Mouse (Mus musculus) bone marrow, adult 2 months (tissue): ENCODE data around the gene Cdc14a. TPM values are rescaled to one million over a fixed set of nuclear protein-coding genes. Genes with fewer than 3 reads are reported as not detected.

Experiments used
- H3K27ac ChIP-seq: fragments of 200-500 bp; 2 replicates; pipeline ENCODE4 v1.5.1; 2012; ENCODE audit warnings: low read depth, mild to moderate bottlenecking, control low read depth, inconsistent platforms, low read length; ENCODE audit not compliant: control insufficient read depth, poor library complexity, insufficient read depth
- H3K4me1 ChIP-seq: fragments of 200-500 bp; 2 replicates; pipeline ENCODE4 v1.6.1; 2011; ENCODE audit warnings: low read length; ENCODE audit not compliant: control insufficient read depth, insufficient read depth
- H3K4me3 ChIP-seq: fragments of 200-500 bp; replicated peaks from 2 replicates; pipeline ENCODE3; 2011; ENCODE audit warnings: mild to moderate bottlenecking, low read depth, low read length, control low read depth; ENCODE audit not compliant: control insufficient read depth
- CTCF ChIP-seq: fragments of 200-500 bp; IDR thresholded peaks from 2 replicates; pipeline ENCODE4 v1.5.1; 2011; ENCODE audit warnings: low read length, control low read depth; ENCODE audit not compliant: control insufficient read depth, insufficient read depth
- POLR2A ChIP-seq: fragments of 200-500 bp; IDR thresholded peaks from 2 replicates; pipeline ENCODE4 v1.6.1; 2011; ENCODE audit warnings: low read depth, mild to moderate bottlenecking, control low read depth, low read length, borderline replicate concordance; ENCODE audit not compliant: control insufficient read depth
- WGBS: fragments of 180-500 bp; shearing (Covaris S2); methylation state at CpG from one replicate; pipeline ENCODE4 v1.1.7; 2018; 5-methylcytosine and 5-hydroxymethylcytosine counted together
- polyA plus RNA-seq: library from polyadenylated mRNA; stranded (reverse); fragments of >200 nt; gene quantifications from 2 replicates; pipeline ENCODE4 v1.2.4, GENCODE M21; 2011; ENCODE audit warnings: low replicate concordance; ENCODE audit not compliant: missing spikeins, insufficient read depth, insufficient read length

Gene Cdc14a
- polyA plus RNA-seq, 1 experiment = 7.2 TPM

DNA sequence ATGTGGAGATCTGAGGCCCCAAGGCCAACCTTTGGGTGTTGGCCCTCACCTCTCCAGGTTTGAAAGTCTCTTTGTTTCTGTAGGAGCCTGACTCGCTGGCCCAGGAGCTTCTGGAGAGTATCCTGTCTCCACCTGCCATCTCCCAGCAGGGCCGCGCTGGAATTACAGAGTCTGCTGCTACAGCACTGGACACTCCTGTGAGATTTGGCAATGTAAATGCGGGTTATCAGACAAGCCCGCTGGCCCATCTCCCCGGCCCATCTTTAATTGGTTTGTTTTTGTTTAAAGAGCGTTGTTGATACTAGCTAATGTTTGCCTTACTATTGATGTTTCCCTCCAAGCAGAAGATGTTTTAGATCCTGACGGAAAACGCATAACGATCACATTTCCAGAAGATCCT lies 15.0 kb downstream of the Cdc14a start:
- Histone ChIP-seq H3K4me1 (no peaks in the 10 kb centered on the region), H3K27ac (no peak overlapping the region), H3K4me3 (no peak overlapping the region)
- TF ChIP-seq POLR2A = no peak
- TF ChIP-seq CTCF = no peak
- 92% methylated on average over 10 of the region's 10 CpGs for WGBS

DNA sequence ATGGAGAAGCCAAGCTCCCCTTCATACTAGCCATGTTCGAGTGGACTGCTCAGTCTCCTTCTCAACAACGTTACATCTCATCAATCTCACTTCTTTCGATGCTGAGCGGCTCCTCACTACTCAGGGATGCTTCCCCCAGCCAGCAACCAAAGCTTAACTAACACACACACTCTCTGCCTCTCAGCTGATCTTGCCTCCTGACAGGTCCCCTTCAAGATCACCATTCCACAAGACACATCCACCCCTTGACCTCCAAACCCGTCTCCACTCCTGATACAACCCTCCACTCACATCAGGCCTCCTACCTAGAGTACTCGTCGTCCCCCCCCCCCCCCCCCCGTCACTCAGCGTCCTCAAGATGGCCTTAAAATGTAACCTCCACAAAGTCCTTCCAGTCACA lies 18.3 kb downstream of the Cdc14a start:
- TF ChIP-seq CTCF = no peak
- TF ChIP-seq POLR2A = no peak
- 85% methylated on average over 9 of the region's 9 CpGs for WGBS
- H3K4me1 ChIP-seq = no peaks in the 10 kb centered on the region
- H3K4me3 ChIP-seq = no peak overlapping the region
- no peak overlapping the region for H3K27ac ChIP-seq

DNA sequence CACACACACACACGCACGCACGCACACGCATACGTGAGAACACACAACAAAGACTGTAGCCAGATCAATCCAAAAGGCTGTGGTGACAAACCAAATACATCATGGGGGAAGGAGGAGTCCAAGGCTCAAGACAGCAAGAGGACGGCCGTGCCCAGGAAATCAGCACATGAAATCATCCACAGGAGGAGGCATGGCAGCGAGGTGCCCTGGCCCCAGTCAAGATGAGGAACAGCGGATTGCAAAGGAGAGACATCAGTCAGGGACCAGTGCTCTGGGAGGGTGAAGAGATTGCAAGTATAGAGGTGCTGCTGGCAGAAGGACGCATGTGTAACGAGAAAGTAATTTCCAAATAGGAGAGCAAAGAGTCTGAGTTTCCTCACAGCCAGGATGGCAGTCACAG lies 22.4 kb downstream of the Cdc14a start:
- Histone ChIP-seq H3K27ac (no peak overlapping the region), H3K4me1 (no peaks in the 10 kb centered on the region; the same call in 1 of the 2 replicates), H3K4me3 (no peak overlapping the region)
- TF ChIP-seq POLR2A (no peak), CTCF (no peak)
- WGBS = 66% methylated on average over 11 of the region's 11 CpGs

DNA sequence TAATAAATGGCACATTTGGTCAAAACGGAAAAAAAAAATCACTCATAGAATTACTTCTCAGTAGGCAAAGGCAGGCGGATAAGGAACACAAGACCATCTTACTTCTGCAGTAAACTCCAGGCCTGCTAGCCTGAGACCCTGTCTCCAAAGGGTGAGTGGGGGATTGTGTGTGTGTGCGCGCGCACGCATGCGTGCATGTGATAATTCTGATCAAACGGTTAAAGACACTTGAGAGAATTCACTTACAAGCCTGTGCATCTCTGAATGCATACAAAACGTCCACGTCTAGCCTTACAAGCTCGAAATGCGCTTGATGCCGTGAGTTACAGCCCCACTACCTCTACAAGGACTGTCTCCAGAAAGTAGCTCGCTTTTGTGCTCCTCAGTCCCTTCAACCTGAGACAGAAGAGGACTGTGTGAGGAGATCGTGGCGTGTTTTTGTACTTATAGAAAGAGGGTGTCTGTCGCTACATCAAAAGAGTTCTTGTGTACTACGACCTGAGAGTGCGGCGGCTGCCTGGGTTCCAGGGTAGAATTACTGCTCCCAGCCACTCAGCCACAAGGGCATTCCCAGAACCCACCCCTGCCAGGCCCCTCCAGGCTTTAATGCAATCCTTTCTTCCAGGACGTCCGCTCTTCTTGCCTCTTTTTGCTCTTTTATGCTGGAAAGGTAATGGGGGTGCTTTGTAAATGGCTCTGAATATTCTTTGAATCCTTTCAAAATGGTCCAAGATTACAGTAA lies 24.3 kb downstream of the Cdc14a start:
- TF ChIP-seq POLR2A = no peak
- no peak for TF ChIP-seq CTCF
- WGBS = 91% methylated on average over 22 of the region's 22 CpGs

DNA sequence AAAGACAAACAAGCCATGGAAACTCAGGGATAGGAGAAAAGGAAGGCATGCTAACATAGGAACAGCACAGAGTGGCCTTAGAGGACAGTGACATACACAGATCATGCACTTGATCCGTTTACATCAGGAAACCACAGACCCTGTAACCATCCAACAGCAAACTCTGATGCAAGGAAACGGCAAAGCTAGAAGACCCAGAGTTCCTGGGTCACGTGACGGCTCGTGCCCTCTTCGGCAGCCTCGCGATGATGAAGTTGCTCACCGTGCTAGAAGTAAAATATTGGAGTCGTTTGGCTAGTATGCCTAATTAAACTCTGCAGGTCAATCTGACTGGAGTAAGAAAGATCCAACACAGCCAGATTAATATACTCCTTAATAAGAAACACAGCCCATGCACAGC lies 25.3 kb downstream of the Cdc14a start:
- Histone ChIP-seq H3K4me1 (no peaks in the 10 kb centered on the region; the same call in 1 of the 2 replicates), H3K27ac (no peak overlapping the region), H3K4me3 (no peak overlapping the region)
- TF ChIP-seq POLR2A = no peak
- TF ChIP-seq CTCF = no peak
- 18% methylated on average over 10 of the region's 10 CpGs for WGBS

More for the DNA sequence above, 24.3 kb downstream of the Cdc14a start:
- H3K4me1 ChIP-seq = no peaks in the 10 kb centered on the region; the same call in 1 of the 2 replicates
- no peak overlapping the region for H3K4me3 ChIP-seq
- no peak overlapping the region for H3K27ac ChIP-seq

DNA sequence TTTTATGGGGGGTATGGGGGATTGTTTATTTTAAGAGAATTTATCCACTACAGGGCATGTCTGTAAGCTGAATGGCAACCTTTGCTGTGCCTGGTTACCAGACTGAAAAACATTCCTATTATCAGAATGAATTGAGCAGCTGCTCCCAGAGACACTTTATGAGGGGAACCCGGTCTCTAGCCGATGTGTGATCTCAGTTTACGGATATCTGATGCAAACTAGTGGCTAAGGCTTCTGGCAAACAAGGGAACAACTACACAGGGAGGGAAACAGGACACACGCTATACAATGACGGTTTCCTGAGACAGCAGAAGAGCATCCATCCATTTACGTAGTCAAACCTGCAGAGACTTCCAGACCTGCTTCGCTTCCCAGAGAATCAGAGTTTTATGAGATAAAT lies 25.9 kb downstream of the Cdc14a start:
- H3K4me1 ChIP-seq = no peaks in the 10 kb centered on the region; the same call in 1 of the 2 replicates

DNA sequence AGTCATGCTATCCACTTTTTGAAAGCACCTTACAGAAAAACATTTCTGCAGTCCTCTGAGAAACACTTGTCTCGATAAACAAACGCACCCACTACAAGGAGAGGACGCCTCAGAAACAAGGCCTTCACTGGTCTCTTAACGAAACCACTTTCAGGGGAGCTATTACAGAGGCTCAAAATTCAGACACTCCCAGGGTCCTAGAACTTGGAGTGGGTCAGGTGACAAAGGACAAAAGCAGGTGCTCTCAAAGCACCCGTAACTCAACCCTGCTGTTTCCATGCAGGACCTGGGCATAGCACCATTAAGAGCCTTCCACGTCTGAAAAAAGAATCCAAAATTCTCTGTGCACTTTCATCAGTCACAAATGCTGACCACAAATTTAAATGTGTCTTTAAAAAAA lies 26.5 kb downstream of the Cdc14a start:
- 85% methylated on average over 6 of the region's 6 CpGs for WGBS
- TF ChIP-seq CTCF (no peak), POLR2A (no peak)
- Histone ChIP-seq H3K4me3 (no peak overlapping the region), H3K4me1 (no peaks in the 10 kb centered on the region; the same call in 1 of the 2 replicates), H3K27ac (no peak overlapping the region)

More for the DNA sequence above, 25.9 kb downstream of the Cdc14a start:
- H3K4me3 ChIP-seq = no peak overlapping the region
- TF ChIP-seq POLR2A (no peak), CTCF (no peak)
- no peak overlapping the region for H3K27ac ChIP-seq
- 60% methylated on average over 7 of the region's 7 CpGs for WGBS

DNA sequence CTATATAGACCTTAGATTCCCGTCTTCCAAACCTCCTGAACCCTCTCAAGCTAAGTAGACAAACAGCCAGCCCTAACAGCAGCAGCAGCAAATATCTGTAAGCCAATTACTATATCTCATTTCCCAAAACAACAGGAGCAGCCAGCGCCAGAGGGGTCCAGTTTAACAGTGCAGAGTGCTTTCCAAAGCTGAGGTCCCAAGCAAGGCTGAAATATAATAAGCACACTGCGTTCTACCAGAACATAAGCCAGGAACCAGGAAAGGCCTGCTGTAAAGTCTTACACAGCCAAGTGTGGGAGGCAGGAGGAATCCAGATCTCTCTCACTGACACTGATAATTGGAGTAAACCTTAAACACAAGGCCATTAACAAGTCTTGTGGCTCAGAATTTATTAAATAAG lies 27.3 kb downstream of the Cdc14a start:
- WGBS = 86% methylated on average over 3 of the region's 3 CpGs
- TF ChIP-seq POLR2A (no peak), CTCF (no peak)
- H3K4me3 ChIP-seq = no peak overlapping the region
- no peak overlapping the region for H3K27ac ChIP-seq
- no peaks in the 10 kb centered on the region; the same call in 1 of the 2 replicates for H3K4me1 ChIP-seq
